Mouse (Mus musculus) C3H10T1/2 (cell line): ENCODE results near the gene Aggf1. TPM values are rescaled to one million over a fixed set of nuclear protein-coding genes. Genes with fewer than 3 reads are reported as not detected.

ENCODE experiments used
- polyA plus RNA-seq, 2 experiments: library from polyadenylated mRNA; unstranded; fragments of >200 nt; fragmentation: generic; extraction: Trizol; gene quantifications; one replicate each; pipeline ENCODE4 v1.2.1; 2012; ENCODE audit warnings: missing spikeins in 2 of 2

Gene Aggf1
- polyA plus RNA-seq = 10 to 100 TPM in 1 of 2 experiments, 1 to 10 TPM in 1; 1.8 to 17.9 TPM

DNA sequence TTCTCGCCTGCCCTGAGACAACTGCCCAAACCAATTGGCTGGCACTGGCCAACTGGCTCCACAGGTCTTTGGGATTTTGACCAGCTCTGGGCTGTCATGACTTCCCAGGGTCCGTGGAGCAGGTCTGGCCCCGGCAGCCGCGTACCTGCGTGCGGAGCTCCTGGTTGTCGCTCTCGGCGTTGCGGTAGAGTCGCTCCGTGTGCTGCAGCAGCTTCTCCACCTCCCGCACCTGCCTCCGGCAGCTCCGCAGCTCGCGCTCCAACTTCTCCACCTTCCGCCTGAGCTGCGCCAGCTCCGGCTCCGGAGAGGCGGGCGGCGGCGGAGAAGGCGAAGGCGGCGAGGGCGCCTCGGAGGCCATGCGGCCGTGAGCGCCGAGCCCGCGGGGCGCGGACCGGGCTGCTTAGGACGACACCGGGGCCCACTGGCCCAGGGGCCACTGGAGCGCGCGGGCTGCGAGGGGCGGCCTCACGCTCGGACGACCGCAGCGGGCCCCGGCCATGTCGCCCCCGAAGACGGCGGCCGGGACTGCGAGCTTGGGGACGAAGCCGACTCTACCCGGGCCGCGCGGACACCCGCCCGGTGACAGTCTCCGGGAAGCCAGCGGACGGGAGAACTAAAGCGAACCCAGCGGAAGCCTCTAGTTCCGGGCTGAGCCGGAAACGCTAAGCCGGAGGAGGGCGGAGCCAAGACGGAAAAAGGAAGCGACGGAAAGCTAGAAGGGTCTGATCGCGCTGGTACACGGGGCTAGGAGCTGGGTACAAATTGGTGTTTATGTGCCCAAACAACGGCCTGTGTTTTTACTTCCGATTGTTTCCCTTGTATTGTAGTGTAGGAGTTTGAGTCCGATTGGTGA lies at the start of gene Aggf1:
Gene Aggf1 (minus strand): TSS at position 652 of the 853 bp plus-strand sequence.

DNA sequence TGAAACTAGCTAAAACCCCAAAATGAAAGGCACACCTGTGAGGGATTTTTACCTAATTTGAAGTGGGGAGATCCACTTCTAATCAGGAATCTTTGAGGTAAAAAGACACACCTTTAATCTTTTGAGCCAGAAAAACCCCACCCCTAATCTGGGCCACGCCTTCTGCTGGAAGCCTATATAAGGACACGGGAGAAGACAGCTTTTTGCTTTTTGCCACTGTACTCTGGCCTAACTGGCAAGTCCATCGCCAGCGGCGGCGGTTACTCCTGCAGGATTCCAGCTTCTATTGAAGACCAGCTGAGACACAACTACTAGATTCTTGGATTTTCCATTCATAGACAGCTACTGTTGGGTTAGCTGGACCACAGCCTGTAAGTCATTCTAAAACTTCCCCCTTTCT lies 51.8 kb downstream of the Aggf1 start, which contains the start of gene Zbed3:
Gene Zbed3 (plus strand): TSS at position 213 of the 400 bp plus-strand sequence.

Other genes starting within 250 kb of the Aggf1 start
- gene Pde8b, start 125.0 kb downstream of the Aggf1 start, polyA plus RNA-seq = under 1 TPM; 0.06 to 0.40 TPM
- gene Zbed3, start 51.7 kb downstream of the Aggf1 start, polyA plus RNA-seq = 10 to 100 TPM in 1 of 2 experiments, 1 to 10 TPM in 1; 8.0 to 35.9 TPM
- not detected for gene Crhbp, start 69.6 kb upstream of the Aggf1 start, polyA plus RNA-seq
- gene S100z, start 103.4 kb upstream of the Aggf1 start, polyA plus RNA-seq = not detected
- not detected for gene F2rl1, start 149.9 kb upstream of the Aggf1 start, polyA plus RNA-seq
- gene F2r, start 243.1 kb upstream of the Aggf1 start, polyA plus RNA-seq = 10 to 100 TPM in 1 of 2 experiments, 1 to 10 TPM in 1; 1.2 to 16.6 TPM